Mouse (Mus musculus) v-Abl transformed pro-B cells (cell line): ENCODE measurements around the gene Zfp445.

Source experiments
- in situ Hi-C, 2 experiments: fragments of 400-800 bp; cut with MboI; formaldehyde crosslinking; loops; one replicate each; pipeline ENCODE4 v1.15.1; 2025; ENCODE audit not compliant: unreplicated experiment in 2 of 2

The Zfp445 gene

GRCm38 (mm10) chr9:122837680-122838079 is 28.1 kb downstream of the Zfp445 start:
- in situ Hi-C loops = no loop called here

- in situ Hi-C loops = no loop called here
Observed at GRCm38 (mm10) chr9:122837216-122837615, 28.6 kb downstream of the Zfp445 start.

GRCm38 (mm10) chr9:122836790-122837189 is 29.0 kb downstream of the Zfp445 start:
- in situ Hi-C loops = no loop called here

- in situ Hi-C loops = no loop called here
Observed at GRCm38 (mm10) chr9:122836126-122836525, 29.7 kb downstream of the Zfp445 start.

- in situ Hi-C loops = no loop called here
Observed at GRCm38 (mm10) chr9:122829826-122830380, 35.9 kb downstream of the Zfp445 start.

- in situ Hi-C loops = no loop called here
Observed at GRCm38 (mm10) chr9:122826743-122827142, 39.1 kb downstream of the Zfp445 start.

- in situ Hi-C loops = no loop called here
Observed at GRCm38 (mm10) chr9:122823374-122824017, 42.3 kb downstream of the Zfp445 start.

GRCm38 (mm10) chr9:122815239-122815851 is 50.5 kb downstream of the Zfp445 start:
- in situ Hi-C loops = no loop called here

- in situ Hi-C loops = no loop called here
Observed at GRCm38 (mm10) chr9:122814775-122815174, 51.0 kb downstream of the Zfp445 start.

GRCm38 (mm10) chr9:122812386-122812785 is 53.4 kb downstream of the Zfp445 start:
- in situ Hi-C loops = no loop called here

GRCm38 (mm10) chr9:122810212-122810611 is 55.6 kb downstream of the Zfp445 start:
- in situ Hi-C loops = no loop called here

GRCm38 (mm10) chr9:122807186-122807585 is 58.6 kb downstream of the Zfp445 start:
- in situ Hi-C loops = no loop called here

- in situ Hi-C loops = no loop called here
Observed at GRCm38 (mm10) chr9:122805845-122806341, 59.9 kb downstream of the Zfp445 start.

GRCm38 (mm10) chr9:122805053-122805844 is 60.6 kb downstream of the Zfp445 start, which contains the start of gene Tcaim:
TSS of gene Tcaim (plus strand) at chr9:122805539.
- in situ Hi-C loops = no loop called here
